Mouse (Mus musculus) urinary bladder, adult 2 months (tissue): ENCODE measurements at regions not wholly inside any gene's neighbourhood (a gene's known extent, or its start where the extent isn't known, plus 50 kb on each side); places are given as distances from the start of the nearest gene placed in this dataset.

Source experiments
- DNase-seq: peaks from one replicate; pipeline ENCODE4 v3.0.0; 2022; ENCODE audit warnings: low spot score

DNA sequence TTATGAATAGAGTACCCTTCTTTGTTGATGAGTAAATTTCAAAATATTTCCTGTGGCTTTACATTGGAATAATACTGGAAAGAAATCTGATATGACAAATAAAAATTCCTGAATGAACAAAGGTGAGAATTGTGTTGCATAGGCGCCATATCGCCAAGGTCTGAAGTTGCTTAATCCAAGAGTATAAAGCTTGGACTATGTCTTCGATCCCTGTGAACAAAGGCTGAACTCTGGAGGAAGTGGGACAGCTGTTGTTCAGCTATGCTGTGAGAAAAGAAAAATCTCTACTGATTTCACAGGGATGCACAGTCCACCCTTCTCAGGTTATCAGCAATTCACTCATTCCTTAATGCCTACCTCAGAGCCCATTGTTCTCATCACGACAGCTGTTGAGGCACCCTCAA is 319.3 kb upstream of the Gm9747 start:
- no peak for DNase-seq

DNA sequence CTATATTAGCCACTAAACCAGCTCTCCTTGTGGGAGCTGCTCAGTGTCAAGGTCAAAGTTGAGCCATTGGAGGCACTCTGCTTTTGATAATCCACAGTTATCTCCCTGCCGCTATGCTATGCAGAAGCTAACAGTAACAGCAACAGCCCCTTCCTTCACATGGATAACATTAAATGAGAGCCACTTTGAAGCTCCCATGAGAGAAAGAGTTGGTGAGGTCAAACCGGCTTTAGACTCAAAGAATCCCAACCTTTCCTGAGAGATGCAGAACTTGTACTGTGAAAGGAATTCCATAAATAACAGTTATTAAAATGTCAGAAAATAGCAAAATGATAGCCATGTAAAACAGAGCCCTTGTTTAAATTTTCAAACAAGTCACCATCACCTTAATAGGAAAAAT is 316.1 kb upstream of the Gm9747 start:
- DNase-seq, result no peak

DNA sequence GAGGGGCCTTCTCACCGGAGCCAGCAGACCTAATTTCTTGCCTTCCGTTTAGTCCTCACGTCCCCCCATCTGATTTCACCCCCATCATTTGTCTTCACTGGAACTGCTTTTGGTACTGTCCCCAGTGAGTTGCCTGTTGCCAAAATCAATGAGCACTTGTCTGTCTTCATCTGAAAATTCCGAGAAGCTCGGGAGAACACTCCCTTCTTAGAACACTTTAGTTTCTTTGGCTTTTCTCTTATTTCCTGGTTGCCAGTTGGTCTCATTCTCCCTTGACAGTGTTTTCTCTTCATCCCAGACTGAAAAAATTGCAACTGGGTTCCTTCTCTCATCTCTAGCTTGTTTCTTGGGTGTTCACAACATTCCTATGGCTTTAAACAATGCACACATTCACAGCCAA is 305.2 kb upstream of the Gm9747 start:
- DNase-seq, result no peak

DNA sequence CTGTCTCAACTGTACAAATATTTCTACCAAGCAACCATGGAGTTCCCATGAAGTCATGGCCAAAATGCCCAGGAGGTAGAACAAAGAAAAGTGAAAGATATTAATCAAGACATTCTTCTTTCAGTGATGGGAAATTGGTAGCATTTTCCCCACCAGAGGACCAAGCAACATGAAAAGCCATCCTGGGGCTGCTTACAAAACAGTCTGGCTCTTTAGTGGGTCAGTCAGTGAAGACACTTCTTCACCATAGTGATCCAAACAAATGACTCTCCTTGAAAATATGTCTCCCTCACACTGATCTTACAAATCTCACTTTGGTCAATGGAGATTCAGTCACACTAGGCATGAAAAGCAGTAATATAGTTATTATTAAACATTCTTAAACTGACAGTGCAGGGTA is 299.8 kb upstream of the Gm9747 start:
- DNase-seq, result no peak

DNA sequence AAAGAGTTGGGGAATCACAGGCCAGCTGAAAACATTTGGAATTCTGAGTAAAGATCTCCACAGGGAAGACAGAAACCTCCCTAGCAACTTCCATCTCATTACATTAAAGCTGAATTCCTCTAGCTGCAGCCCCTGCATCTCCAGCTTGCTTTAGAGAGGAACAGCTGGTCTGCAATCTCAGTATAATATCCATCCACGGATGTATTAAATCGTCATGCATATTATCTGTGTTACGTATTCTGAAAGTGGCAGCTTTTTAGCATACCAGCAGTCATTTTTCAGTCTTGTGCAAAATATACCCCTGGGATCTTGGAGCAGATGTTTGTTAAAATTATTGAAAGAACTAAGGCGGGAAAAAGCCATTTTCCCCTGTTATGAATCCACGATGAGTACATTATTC is 287.7 kb upstream of the Gm9747 start:
- no peak for DNase-seq

DNA sequence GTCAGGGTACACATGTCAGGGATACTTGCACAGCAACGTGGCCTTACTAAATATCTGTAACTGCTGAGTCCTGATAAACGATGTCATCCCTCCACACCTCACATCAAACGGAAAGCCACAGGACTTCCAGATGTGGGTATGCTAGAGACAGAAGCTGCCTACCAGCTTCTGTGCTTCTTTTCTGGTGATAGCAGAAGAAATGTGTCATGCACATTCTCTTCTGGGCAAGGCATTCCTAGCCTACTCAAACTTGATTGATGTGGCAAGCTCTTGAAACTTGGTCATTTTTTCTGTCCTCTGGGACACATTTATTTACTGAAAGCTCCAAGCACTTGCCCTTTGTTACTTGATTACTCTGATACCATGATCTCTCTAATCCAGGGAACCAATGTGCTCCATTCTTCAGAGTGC is 282.8 kb upstream of the Gm9747 start:
- no peak for DNase-seq

DNA sequence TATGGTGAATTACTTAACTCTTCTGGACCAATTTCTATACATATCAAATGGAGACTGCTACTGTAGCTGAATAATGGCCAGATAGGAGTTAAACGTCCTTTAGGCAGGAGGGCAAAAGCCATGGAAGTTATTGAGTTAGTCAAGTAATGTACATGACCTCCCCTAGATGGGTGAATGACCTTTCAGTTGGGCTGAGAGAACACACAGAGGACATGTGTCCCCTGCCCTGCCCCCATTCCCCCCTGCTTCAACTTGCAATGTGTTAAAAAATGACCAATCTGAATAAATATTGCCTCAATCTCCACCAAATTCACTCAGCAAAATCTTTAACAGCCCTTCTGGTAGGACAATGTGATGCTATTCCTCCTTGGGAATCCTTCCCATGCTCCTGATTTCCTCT is 282.1 kb upstream of the Gm9747 start:
- DNase-seq, result no peak

DNA sequence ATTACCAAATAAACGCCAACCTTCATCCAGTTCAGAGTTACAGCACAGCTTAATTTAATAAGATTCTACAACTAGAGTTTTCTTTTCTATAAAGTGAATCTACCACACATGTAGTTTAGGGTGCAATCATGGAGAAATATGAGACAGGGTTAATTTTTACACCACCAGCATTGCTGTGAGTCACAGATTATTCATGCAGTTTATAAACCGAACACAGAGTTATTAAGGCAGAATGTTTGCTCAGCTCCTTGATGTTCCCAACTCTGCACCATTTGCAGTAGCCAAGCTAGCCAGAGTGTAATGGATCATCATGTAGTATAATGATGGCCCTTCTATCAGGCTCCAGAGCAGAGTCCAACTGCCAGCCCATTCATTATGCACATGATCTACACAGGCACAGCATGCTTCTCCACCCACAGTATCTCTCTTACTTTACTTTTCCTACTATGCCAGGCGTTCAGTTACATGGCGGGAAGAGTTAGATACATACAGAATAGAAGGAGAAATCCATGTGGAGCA is 281.4 kb upstream of the Gm9747 start:
- DNase-seq, result no peak

DNA sequence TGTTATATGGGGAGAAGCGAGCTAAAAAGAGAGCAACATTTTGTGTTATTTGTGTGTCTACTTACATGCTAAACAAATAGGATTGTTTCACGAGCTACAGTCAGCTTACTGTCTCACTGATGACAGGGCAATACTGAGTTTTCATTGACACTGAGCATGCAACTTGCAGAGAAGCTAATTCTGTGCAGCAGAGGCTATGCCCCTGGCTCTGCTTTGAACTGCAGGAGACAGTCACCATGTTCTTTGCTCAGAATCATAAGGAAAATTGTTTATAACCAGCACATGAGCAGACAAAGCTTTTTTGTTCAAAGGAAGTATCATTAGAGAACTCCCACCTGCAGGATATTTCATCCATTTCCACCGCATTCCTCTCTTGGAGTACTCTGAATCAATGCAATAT is 280.8 kb upstream of the Gm9747 start:
- DNase-seq, result no peak

DNA sequence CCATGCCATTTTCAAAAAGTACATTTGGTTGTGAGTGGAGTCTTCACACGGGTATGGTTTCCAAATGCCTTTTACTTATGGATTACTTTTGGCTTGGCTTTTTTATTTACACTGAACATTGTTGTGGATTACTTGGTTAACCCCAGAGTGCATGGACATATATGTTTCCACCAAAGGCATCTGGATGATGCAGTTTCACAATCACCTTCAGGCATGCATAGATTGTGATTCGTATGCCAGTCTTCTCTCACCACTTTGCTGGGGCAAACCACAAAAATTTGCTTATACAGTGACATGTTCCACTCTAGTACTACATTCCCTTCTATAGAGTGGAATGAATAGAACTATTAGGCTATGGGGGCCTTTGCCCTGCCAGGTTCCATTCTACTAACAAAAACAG is 278.4 kb upstream of the Gm9747 start:
- no peak for DNase-seq

DNA sequence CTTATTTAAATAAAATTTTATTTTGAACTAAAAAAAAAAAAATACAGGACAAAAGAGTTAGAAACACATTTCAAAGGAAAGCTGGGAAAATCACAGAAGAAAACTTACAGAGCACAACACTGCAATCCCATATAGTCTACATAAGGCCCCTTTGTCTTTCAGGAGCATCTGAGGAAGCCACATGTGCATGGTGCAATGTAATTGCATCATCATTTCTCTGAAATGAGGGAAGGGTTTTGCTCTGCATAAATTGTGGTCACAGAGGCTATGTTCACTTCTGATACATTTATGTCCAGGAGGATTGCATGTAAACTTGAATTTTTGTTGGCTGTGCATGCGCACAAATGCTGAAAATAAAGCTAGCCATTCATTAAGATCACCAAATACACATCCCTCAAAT is 265.9 kb upstream of the Gm9747 start:
- no peak for DNase-seq

DNA sequence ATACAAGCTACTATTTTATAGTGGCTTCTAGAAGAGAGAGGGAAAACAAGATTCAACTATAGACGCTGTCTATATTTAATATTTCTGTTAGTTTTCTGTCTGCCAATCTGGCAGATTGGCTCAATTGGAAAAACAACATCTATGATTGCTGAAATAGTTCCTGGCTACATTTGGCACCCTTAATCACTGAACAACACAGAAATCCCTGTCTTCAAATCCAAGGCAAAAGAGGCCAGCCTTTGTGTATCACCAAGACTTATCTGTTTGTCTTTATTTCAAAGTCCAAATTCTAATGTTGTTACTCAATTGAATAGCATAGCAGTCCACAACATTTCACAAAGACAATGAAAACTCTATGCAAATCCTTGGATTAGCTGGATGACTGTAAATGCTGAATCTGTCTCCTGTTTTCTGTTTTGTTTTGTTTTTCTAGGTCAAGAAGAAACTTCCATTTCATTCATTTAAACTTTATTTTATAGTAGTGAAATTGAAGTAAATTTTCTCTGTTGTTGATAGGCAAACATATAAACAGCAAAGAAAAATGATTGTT is 265.1 kb upstream of the Gm9747 start:
- no peak for DNase-seq

DNA sequence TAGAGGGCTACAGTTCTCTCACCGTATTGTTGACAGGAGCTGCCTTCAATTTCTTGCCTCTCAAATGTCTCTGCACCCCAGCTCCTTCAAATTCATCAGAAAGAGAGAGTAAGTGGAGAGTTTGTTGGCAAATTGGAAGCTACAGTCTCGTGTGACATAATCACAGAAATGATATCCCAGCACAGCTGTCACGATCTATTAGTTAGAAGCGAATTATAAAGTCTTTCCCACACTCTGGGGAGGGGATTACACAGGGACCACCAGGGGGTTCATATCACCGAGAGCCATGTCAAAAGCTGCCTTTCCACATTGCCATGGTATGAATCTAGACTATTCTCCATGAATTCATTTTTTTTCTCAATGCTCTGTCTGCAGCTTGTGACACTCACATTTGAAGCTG is 260.3 kb upstream of the Gm9747 start:
- no peak for DNase-seq

DNA sequence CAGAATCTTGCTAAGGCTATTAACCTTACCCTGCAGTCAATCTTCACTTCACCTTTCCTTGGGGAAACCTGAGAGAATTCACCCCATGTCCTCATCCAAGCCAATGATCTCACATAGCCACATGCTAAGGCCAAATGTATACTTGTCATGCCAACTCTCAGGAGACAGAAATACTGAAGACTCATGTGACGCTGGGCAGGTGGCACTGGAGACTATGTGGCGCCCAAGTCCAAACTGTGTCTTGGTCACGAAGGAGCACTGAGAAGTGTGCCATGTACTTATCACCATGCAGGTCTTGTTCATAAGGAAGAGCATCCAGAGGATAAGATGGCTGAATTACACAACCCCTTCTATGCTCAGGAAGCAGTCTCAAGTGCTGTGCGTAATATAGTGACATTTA is 259.4 kb upstream of the Gm9747 start:
- no peak for DNase-seq

DNA sequence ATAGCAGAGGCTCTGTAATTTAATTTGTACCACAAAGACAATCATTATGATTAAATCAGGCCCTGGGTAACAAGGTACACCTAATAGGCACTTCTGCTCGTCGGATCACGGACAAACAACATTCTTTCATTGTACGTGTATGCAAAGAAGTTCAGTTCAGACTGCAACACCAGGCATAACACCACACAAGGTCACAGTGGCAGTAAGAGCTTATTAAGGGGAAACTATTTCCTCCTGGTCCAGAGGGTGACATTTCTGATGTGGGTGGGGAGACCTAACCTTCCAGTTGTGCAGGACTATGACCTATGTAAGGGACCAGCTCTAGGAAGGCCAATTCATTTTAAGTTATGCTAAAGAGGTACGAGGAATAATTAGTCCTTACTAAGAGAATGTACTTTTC is 225.0 kb upstream of the Gm9747 start:
- DNase-seq, result no peak

DNA sequence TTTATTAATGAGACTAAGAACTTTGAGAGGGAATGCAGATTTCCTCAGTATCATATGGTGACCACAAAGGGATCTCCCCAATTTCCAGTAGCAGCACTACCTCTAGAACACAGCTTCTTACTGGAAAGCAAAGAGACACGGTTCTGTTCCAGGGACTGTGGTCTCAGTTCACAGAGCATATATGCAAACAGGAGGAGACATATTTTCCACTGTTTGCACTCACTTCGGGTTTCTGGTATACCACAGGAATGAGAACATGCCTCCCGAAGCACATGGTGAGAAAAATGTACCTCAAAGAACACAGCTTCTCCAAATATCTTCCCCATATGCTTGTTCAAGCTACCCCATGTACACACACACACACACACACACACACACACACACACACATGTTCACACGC is 224.1 kb upstream of the Gm9747 start:
- no peak for DNase-seq

DNA sequence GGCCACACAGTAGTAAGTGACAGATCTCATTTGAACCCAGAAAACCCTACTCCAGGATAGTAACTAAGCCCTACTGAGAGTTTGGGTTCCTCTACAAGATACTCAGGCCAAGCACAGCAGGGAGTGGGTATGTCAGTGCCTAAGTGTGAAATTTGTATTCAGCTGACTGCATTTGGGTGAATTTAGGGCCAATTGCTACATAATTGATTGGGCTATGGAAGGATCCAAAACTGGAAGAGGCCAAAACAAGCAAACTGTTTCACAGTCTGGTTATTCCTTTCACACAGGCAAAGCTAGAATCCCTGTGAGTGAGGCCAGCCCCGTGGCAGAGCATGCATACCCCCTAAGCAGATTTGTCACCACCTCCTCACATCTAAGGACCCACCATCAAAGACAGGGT is 221.9 kb upstream of the Gm9747 start:
- DNase-seq, result no peak

DNA sequence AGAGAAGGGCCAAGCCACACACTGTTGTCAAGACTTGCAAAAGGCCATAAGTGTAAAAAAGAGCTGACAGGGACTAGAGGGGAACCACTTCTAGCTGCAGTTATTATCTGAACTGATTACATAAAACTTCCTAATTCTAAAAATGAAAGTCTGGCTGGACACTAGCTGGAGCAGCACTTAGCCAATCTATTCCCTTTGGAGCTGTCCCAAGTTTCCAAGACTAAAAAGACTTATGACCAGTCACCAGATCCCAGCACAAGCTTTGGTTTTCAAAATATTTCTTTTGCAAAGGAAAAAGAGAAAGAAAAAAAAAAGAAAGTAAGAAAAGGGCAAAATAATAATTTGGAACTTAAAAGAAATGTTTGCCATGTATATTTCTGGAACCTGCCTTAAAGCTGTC is 217.6 kb upstream of the Gm9747 start:
- DNase-seq, result no peak

DNA sequence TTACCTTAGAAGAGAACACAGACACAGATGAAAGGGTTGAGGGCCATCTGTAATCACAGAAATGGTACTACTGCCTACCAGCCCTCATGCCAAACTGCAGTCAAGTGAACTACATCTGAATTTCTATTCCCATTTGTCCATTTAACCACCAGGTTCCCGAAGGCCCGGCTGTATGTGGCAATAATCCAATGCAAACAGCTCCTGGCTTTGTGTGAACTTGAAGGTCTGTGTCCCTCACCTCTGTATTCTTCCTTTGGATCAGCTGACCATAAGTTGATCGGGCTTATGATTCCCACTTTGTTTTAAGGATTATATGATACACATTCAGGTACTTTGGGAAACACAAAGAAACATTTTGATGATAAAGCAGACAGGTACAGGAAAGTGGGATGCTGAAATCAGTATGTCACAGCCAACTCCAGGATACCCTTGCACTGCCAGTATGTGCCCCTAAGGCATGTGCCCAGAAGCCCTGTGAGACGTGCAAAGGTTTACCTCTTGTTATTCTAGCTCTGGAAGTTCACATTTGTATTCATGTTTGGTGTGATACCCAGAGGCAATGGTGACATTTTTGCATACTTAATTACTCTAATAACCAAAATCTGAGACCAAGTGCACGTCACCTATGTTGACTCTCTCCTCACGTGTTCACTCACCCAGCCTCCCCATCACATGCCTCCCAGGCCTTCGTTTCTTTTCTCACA is 214.1 kb upstream of the Gm9747 start:
- DNase-seq, result no peak

DNA sequence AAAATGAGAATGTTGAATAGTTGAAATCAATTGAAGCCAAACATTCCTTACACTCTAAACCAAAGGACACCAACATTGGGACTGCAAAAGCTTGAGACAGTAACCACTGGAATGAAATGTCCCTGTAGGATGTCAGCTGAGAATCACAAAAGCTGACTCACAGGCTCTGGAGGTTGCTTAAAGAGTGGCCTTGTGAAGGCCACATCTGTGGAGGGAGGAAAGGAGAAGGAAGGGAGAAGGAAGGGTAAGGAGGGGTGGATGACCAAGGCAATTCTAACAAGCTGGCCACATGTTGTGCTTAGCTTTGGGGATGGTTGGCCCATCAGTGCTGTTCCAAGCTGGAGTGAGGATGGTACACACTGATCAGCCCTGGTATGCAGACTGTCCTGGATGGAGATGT is 205.2 kb upstream of the Gm9747 start:
- DNase-seq, result no peak

DNA sequence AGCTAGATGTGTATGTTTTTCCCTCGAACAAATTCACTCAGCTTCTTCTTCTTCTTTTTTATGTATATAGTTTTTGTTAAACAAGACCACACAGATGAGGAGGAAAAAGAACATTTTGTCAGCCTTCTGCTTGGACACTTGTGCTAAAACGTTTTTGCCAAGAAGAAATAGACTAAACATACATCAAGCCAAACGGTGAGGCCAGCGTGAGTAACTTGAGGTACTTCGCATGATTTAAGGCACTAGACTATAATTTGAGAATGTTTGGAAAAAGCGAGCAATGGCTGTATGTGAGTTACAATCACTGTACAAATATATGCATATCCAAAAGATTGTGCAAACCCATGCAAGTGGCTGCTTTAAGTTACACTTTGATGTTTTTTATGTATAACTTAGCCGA is 201.8 kb upstream of the Gm9747 start:
- no peak for DNase-seq

DNA sequence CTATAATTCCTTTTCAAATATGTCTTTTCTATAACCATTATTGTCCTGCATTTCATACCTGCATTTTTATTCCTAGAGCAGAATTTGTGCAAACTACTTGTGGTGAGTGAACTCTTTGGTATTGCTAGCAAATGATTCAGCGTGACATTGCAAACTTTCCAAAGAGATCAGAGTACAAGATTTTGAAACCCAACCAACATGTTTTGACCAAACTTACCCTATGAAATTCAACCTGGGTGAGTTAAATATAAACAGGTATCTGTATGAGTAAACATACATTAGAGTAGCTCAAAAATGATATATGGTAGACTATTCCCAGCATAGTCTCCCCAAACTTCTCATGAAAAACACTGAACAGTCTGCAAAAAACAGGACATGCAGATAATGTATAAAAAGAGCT is 200.5 kb upstream of the Gm9747 start:
- no peak for DNase-seq

DNA sequence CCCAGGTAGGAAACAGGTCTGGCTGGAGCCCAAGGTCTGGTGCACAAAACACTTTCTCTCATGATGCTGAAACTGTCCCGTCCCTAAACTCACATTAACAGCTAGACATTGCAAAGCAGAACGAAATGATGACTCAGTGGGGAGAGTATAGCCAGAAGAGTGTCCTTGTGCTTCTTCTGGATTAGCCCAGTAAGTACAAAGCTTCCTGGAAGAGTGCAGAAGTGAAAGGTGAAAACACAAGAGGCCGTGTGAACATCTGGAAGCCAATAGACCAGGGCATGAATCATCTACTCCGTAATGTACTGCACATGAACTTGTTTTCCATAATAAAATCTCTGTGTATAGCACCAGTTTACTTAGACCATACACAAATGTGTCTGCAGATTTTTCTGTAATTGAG is 194.7 kb upstream of the Gm9747 start:
- DNase-seq, result no peak

DNA sequence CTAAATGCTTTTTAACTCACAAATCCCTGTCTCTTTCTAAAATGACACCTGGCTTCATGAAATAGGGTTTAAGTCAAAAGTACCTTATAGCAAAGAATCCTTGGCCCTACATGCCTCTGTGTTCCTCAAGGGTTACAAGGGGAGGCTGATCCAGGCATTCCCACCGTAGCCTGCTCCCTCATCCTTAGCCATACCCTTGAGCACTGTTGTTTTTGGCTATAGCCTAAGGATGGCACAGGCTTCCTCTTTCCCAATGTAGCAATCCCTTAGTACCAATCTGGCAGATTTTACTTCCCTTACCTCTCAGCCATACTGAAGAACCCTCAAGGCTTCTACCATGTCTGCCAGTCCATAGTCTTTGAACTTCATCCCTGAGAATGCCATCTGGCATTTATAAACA is 194.2 kb upstream of the Gm9747 start:
- DNase-seq, result no peak
